Mouse (Mus musculus): ENCODE results near the gene Cdc45.

Cdc45 gene

GRCm38 (mm10) chr16:18788627-18789406, 23.0 kb downstream of the Cdc45 start:
- DNase-seq = no peak

DNA sequence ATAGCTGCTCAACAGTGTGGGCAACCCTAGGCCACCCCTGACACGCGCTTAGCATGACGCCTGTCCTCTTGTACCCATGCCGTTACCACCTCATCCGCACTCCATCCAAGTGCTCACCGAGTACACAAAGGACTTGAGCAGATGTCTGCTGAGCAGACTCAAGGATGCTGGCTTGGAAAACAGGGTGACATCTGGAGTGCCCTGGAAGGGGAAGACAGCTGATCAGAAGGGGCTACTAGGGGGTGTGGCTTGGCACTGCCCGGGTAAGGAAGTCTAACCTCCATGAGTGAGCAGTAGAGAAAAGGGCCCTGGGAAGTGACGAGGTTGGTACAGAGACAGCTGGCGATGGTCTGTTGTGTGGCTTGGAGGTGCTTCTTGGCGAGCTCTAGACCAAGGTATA, 25.1 kb downstream of the Cdc45 start:
- no peak for DNase-seq

DNA sequence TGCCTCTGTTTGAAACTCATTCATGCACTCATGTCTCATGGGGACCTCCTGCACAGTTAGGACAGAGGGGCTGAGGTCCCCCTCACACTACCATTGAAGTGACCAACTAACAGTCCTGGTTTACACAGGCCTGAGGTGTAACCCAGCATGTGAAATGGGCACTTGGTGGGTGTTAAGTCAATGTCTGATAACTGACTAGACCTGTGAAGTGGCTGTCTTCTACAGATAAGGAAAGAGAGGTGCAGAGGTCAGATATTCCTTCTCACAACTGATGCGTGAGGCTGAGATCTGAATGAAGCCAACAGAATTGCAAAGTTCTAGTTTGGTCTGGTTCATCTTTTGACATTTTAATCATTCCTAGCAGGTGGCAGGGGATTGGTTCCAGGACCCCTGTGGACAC, 26.3 kb downstream of the Cdc45 start:
- DNase-seq = no peak

- no peak for DNase-seq
Measured at GRCm38 (mm10) chr16:18785025-18785424, 26.8 kb downstream of the Cdc45 start.

- DNase-seq = no peak
Measured at GRCm38 (mm10) chr16:18781810-18782209, 30.0 kb downstream of the Cdc45 start.

DNA sequence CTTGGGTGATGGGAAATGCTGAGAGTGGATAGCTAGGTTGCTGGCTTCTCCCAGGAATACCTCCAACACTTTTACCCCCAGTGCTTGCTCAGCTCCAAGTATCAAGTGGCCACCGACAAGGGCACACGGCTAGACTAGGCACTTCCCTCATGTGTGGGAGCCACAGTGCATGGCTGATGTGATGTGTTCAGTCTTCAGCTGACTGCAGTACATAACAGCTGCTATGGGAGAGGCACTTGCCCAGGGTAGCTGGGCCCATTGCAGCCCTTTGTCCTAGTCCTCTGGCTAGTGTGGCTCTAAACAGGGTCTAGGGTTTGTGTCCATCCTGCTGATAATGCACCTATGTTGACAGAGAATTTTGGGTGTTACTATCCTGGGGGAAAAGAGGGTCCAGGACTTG, 33.3 kb downstream of the Cdc45 start:
- DNase-seq = no peak

GRCm38 (mm10) chr16:18777101-18778080, 34.4 kb downstream of the Cdc45 start:
- peak; percentile 22 for DNase-seq

DNA sequence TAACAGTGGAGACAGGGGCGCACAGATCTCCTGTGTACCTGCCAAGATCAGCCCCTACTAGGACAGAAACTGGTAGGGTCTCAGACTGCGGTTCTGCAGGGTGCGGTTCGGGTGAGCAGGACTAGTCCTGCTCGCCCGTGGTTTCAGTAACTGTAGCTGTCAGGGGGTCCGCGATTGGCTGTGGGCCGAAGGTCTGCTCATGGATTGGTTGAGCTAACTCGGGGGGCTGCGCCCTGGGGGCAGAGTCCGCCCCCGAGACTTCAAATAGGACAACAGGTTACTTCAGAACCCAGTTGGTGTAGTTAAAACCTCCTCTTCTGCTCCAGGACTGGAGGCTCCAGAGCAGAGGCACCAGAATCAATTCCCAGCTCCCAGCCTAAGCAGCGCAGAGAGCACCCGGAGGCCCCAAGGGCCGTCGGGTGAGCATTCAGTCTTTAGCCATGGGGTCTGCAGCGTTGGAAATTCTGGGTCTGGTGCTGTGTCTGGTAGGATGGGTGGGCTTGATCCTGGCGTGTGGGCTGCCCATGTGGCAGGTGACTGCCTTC, 35.2 kb downstream of the Cdc45 start, which contains the start of gene Cldn5:
TSS of gene Cldn5 (plus strand) at position 292 of the 545 bp plus-strand sequence.
- peak; percentile 82 for DNase-seq

- DNase-seq = peak; percentile 68
Measured at GRCm38 (mm10) chr16:18775621-18776555, 35.9 kb downstream of the Cdc45 start.

GRCm38 (mm10) chr16:18773936-18774335, 37.9 kb downstream of the Cdc45 start:
- no peak for DNase-seq

- DNase-seq = no peak
Measured at GRCm38 (mm10) chr16:18769501-18769900, 42.3 kb downstream of the Cdc45 start.

DNA sequence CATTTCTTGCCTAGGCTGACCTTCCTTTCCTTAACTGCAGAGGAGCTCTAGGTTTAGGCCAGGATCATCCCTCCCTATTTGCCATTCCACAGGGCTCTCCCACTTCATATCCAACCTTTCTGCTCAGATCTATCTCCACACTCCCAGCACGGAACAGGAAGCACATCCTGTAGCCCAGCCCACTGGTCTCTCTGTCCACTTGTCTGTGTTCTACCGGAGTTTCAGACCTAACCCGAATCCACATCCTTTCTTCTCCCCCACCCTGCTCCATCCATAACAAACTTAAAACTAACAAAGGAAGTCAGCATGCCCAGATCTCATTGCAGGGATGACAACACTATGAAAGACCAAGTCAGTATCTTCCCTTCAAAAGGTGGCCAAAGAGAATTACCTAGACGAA, 45.4 kb downstream of the Cdc45 start:
- no peak for DNase-seq

DNA sequence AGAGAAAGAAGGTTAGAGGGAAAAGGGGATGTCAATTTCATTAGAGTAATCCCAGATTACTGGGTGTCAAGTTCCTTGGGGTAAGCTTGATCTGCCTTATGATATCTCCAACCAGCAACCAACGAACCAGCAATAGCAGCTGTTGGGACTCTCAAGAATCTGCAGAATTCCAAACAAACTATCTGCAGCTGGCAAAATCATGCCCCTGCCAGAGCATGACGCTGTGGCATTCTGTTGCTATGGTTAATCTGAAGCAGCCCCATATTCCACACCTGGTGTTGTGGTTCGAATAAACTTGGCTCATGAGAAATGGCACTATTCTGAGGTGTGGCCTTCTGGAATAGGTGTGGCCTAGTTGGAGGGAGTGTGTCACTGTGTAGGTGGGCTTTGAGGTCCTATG, 48.8 kb downstream of the Cdc45 start:
- no peak for DNase-seq

DNA sequence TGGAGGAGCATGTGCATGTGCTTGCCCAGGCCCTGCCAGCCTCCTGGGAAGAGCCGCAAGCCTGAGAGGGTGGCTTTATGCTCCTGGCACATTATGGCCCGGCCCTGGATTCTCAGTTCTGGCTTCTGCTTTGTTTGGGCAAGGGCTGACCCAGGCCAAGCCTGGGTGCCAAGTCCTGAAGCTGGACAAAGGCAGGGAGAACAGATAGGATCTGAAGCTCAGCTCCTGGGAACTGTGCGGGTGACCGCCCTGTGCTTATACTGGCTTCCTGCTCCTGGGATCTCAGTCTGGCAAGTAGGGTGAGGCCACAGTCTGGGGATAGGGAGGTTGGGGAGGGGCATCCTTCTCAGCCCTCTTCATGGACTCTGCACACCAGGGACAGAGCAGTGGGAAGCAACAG, 50.1 kb downstream of the Cdc45 start:
- peak; percentile 67 for DNase-seq

DNA sequence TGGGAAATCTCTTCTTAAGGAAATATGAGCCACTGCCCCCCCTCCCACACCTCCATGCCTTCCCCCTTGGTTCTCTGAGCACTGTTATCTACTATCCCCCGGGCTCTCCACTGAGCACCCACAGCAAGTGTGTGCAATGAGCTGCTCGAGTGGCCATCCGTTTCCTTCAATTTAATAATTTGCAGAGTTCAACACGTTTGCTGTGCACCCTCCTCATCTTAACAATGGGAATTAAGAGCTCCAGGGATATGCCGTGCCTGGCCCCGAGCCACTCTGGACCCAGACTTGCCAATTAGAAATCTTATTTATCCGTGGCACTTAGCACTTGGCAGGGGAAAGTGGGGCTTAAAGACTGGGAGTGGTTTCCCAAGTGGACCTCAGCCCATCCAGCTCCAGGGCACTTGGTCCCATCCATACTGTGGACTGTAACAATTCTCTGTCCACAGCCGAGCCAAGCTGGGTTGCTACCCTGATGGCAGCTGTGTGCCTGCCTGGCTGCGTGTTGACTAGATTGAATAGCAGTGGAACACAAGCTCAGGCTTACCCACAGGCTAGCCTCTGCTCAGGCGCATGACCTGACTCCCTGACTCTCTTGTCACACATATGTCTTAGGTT, 59.8 kb downstream of the Cdc45 start:
- DNase-seq = peak; percentile 50

GRCm38 (mm10) chr16:18751101-18751500, 60.7 kb downstream of the Cdc45 start:
- no peak for DNase-seq

- no peak for DNase-seq
Measured at GRCm38 (mm10) chr16:18746268-18747122, 65.3 kb downstream of the Cdc45 start.

DNA sequence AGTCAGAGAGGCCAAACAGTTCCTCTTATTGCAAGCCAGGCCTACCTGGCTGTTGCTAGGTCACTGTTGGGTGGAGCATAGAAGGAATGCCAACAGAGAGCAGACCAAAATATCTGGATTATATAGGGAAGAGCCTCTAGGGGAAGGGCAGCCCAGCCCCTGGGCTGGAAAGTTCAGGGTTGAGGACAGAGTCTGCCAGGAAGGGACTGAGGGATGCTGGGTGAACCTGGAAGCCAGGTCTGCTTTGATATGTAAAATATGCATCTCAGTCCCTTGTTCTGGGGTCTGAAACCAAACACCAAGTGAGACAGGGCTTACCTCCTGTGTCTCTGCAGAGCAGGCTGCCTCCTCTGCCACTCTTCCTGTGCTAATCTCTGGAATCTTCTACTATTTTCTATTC, 73.5 kb downstream of the Cdc45 start:
- DNase-seq = no peak

DNA sequence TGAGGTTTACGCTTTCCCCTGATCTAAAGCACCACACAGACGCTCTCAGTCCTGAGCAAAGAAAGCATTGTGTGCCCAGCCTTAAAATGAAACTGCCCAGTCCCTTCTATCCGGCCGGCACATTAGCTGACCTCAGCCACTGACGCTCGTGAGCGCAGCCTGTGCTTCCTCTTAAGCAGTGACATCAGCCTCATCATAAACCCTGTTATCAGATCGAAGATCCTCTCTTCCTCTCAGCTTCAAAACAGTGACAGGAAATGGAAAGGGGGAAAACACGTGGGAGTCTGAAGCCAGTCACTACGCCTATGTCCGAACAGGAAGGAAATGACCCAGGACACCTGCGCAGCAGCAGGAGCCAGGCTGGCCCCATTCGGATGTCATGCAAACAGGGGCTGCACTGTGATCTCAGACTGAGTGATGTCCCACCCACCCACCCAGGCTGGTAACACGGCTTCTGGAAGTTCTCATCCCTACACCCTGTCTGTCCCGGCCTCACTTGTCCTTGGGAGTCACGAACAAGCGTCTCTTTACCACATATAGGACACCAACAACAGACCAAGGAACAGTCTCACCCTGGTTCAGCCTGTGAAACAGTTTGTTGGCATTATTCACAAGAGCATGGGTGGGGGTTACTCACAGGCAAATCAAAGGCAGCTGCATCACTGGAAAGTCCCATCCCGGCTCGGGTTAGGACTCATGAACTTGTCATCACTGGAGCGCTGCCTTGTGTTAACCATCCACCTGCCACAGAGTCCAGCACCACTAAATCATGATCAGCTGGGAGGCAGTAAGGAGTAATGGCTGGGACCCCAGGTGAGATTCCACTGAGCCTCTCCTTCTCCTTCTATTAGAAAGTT, 78.5 kb downstream of the Cdc45 start:
- peak; percentile 62 for DNase-seq

DNA sequence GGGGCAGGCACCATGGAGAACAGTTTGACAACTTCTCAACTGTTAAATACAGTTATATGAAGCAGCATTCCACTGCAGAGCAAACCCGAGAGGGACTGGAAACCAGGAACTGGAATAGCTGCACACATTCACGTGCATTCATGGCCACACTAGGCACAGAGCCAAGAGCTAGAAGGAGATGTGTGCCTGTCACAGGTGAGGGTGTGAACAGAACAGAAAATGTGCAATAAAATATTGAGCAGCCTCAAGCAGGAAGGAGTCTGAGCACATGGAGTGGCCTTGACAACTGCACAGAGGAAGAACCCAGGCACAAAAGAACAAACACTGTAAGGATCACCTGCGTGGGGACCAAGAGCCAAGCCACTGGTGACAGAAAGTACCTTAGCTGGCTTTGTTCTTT, 81.1 kb downstream of the Cdc45 start:
- DNase-seq = no peak
